ENCODE assay signal across 7 mouse cellular contexts in the genomic region with DNA sequence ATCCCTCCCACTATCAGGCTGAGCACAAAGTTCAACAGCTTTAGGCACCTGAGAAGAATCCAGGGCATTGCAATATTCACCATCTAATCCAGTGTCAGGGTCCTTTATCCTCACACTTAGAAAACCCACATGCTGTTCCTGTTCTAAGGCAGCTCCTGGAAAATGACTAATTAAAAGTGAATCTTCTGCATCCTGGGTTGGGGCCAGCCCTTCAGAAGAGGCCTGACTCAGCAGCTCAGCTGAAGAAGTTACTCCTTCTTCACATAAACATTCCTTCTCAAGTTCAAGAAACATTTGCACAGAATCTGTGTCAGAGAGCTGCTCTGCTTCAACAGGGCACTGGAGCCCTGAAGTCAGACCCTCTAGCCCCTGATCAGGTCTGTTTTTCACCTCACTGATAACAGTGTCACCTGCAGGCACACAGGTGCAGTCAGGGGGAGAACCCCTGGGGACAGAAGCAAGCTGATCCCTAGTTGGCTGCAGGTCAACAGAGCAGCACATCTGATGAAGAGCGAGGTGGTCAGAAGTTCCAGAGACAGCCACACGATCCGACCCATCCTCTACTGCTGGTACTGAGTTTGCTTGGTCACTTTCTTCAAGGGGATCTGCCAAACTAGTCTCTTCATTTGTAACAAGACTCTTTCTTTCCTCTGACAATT.
A peak's percentile ranks its signal among the peaks of the same experiment; 100 is the strongest.
DNase-seq lines count a peak whose midpoint lies in the region; ATAC-seq and TF ChIP-seq lines count a peak whose summit lies in the region.

No protein-coding gene starts in this region.

- 0 out of 2 replicates have a peak, but pooled peaks cover 4% of the 10 kb centered on the region for H3K36me3 ChIP-seq in hindbrain, embryonic 13.5 days
- H3K36me3 ChIP-seq in hindbrain, embryonic 12.5 days = no peaks in the 10 kb centered on the region; the same call in 1 of the 2 replicates
- peaks cover 8% of the 10 kb centered on the region; the same call in 1 of the 2 replicates for H3K36me3 ChIP-seq in midbrain, embryonic 14.5 days (ENCODE audit: control insufficient read depth, insufficient read depth, low read length)
- peaks cover 9% of the 10 kb centered on the region for H3K36me3 ChIP-seq in midbrain, embryonic 13.5 days
- peaks cover 46% of the 10 kb centered on the region for H3K36me3 ChIP-seq in embryonic facial prominence, embryonic 10.5 days (replicated peaks)
- H3K36me3 ChIP-seq in myocyte (ENCODE audit: control insufficient read depth, insufficient read depth) = peaks cover 6% of the 10 kb centered on the region

- H3K9ac ChIP-seq in hindbrain, embryonic 13.5 days = peak overlapping the region; percentile 46
- H3K9ac ChIP-seq in hindbrain, embryonic 12.5 days = no peak overlapping the region
- no peak overlapping the region for H3K9ac ChIP-seq in midbrain, embryonic 14.5 days (replicated peaks; ENCODE audit: low read length)
- H3K9ac ChIP-seq in midbrain, embryonic 13.5 days (replicated peaks) = no peak overlapping the region

- H3K4me1 ChIP-seq in hindbrain, embryonic 13.5 days (replicated peaks) = peaks cover 76% of the 10 kb centered on the region
- peaks cover 67% of the 10 kb centered on the region for H3K4me1 ChIP-seq in hindbrain, embryonic 12.5 days
- H3K4me1 ChIP-seq in midbrain, embryonic 14.5 days (ENCODE audit: control insufficient read depth, insufficient read depth, low read length) = peaks cover 73% of the 10 kb centered on the region
- H3K4me1 ChIP-seq in midbrain, embryonic 13.5 days (replicated peaks) = peaks cover 80% of the 10 kb centered on the region
- peaks cover 86% of the 10 kb centered on the region for H3K4me1 ChIP-seq in embryonic facial prominence, embryonic 10.5 days

- 89% methylated on average over 3 of the region's 3 CpGs for WGBS in hindbrain, embryonic 13.5 days
- 95% methylated on average over 3 of the region's 3 CpGs for WGBS in hindbrain, embryonic 12.5 days
- 93% methylated on average over 3 of the region's 3 CpGs for WGBS in midbrain, embryonic 14.5 days
- WGBS in midbrain, embryonic 13.5 days = 89% methylated on average over 3 of the region's 3 CpGs
- 90% methylated on average over 3 of the region's 3 CpGs for WGBS in embryonic facial prominence, embryonic 10.5 days

- TF ChIP-seq POLR2A in myocyte (IDR thresholded peaks at IDR 0.05; ENCODE audit: insufficient read length, low read depth) = no peak

- H3K27me3 ChIP-seq in hindbrain, embryonic 13.5 days = no peaks in the 10 kb centered on the region
- H3K27me3 ChIP-seq in hindbrain, embryonic 12.5 days = no peaks in the 10 kb centered on the region
- no peaks in the 10 kb centered on the region for H3K27me3 ChIP-seq in midbrain, embryonic 14.5 days (ENCODE audit: control insufficient read depth, insufficient read depth, low read length)
- no peaks in the 10 kb centered on the region for H3K27me3 ChIP-seq in midbrain, embryonic 13.5 days
- no peaks in the 10 kb centered on the region for H3K27me3 ChIP-seq in embryonic facial prominence, embryonic 10.5 days (replicated peaks; ENCODE audit: low read depth, poor library complexity, severe bottlenecking)
- H3K27me3 ChIP-seq in myocyte (ENCODE audit: control insufficient read depth, insufficient read depth, insufficient read length) = no peaks in the 10 kb centered on the region

- peaks cover 71% of the 10 kb centered on the region for H3K79me2 ChIP-seq in myocyte (ENCODE audit: control insufficient read depth, insufficient read depth)

- no peak overlapping the region for H3K4me3 ChIP-seq in hindbrain, embryonic 13.5 days
- H3K4me3 ChIP-seq in hindbrain, embryonic 12.5 days = no peak overlapping the region
- no peak overlapping the region for H3K4me3 ChIP-seq in midbrain, embryonic 14.5 days (replicated peaks; ENCODE audit: low read depth, low read length)
- H3K4me3 ChIP-seq in midbrain, embryonic 13.5 days (replicated peaks) = no peak overlapping the region
- 0 out of 2 replicates have a peak overlapping the region, but pooled peaks have one; percentile 13 for H3K4me3 ChIP-seq in embryonic facial prominence, embryonic 10.5 days
- peak overlapping the region; percentile 43 for H3K4me3 ChIP-seq in myocyte

- H3K27ac ChIP-seq in hindbrain, embryonic 13.5 days = 0 out of 2 replicates have a peak overlapping the region, but pooled peaks have one; percentile 23
- H3K27ac ChIP-seq in hindbrain, embryonic 12.5 days = no peak overlapping the region
- no peak overlapping the region for H3K27ac ChIP-seq in midbrain, embryonic 14.5 days (replicated peaks; ENCODE audit: low read depth, low read length)
- H3K27ac ChIP-seq in midbrain, embryonic 13.5 days = no peak overlapping the region
- peak overlapping the region; percentile 19 for H3K27ac ChIP-seq in embryonic facial prominence, embryonic 10.5 days (replicated peaks)

- no peaks in the 10 kb centered on the region for H3K9me3 ChIP-seq in hindbrain, embryonic 13.5 days
- no peaks in the 10 kb centered on the region for H3K9me3 ChIP-seq in hindbrain, embryonic 12.5 days (replicated peaks)
- no peaks in the 10 kb centered on the region for H3K9me3 ChIP-seq in midbrain, embryonic 14.5 days (ENCODE audit: control insufficient read depth, low read length)
- H3K9me3 ChIP-seq in midbrain, embryonic 13.5 days = no peaks in the 10 kb centered on the region
- no peaks in the 10 kb centered on the region for H3K9me3 ChIP-seq in embryonic facial prominence, embryonic 10.5 days

- no peak for ATAC-seq in hindbrain, embryonic 13.5 days (ENCODE audit: low FRiP score)
- no peak for ATAC-seq in hindbrain, embryonic 12.5 days (ENCODE audit: low FRiP score)
- ATAC-seq in midbrain, embryonic 14.5 days (ENCODE audit: low FRiP score, low TSS enrichment) = no peak
- no peak for ATAC-seq in midbrain, embryonic 13.5 days

- H3K4me2 ChIP-seq in hindbrain, embryonic 13.5 days = peak overlapping the region; percentile 87
- H3K4me2 ChIP-seq in hindbrain, embryonic 12.5 days (replicated peaks) = no peak overlapping the region
- H3K4me2 ChIP-seq in midbrain, embryonic 14.5 days (ENCODE audit: low read length) = 0 out of 2 replicates have a peak overlapping the region, but pooled peaks have one; percentile 84
- no peak overlapping the region for H3K4me2 ChIP-seq in midbrain, embryonic 13.5 days (replicated peaks)
- H3K4me2 ChIP-seq in myocyte (ENCODE audit: low read depth) = peak overlapping the region; percentile 75

- H3ac ChIP-seq in myocyte (ENCODE audit: control insufficient read depth, insufficient read length) = no peak overlapping the region

- DNase-seq in midbrain, embryonic 14.5 days = no peak
- DNase-seq in embryonic facial prominence, embryonic 10.5 days (ENCODE audit: low spot score) = no peak
- no peak for DNase-seq in retina, embryonic 14.5 days (ENCODE audit: low spot score)

TF ChIP-seq in myocyte, 11 proteins besides CTCF, POLR2A, EP300 and RAD21:
- no peak for TF ChIP-seq MYOD1 (IDR thresholded peaks at IDR 0.05; ENCODE audit: control insufficient read depth in 1 of 3, insufficient read length in 2 of 3, low read depth in 2 of 3)
- no peak for TF ChIP-seq E2F4 (IDR thresholded peaks at IDR 0.05; ENCODE audit: insufficient read depth)
- TF ChIP-seq POLR2AphosphoS2 (IDR thresholded peaks at IDR 0.05; ENCODE audit: insufficient read length, low read depth) = peak; percentile 27
- TF ChIP-seq USF1 (IDR thresholded peaks at IDR 0.05; ENCODE audit: low read depth) = no peak
TF ChIP-seq in myocyte: peak in this region for 1.

Comparison
In these comparisons a context has a peak if more than half of its experiments do, and no peak if none do; other contexts are left out.
1. H3K27ac ChIP-seq: peak in hindbrain, embryonic 13.5 days (single experiment) and embryonic facial prominence, embryonic 10.5 days (single experiment); none in hindbrain, embryonic 12.5 days (single experiment), midbrain, embryonic 14.5 days (single experiment) and midbrain, embryonic 13.5 days (single experiment).
2. H3K4me2 ChIP-seq: peak in hindbrain, embryonic 13.5 days (single experiment), midbrain, embryonic 14.5 days (single experiment) and myocyte (single experiment); none in hindbrain, embryonic 12.5 days (single experiment) and midbrain, embryonic 13.5 days (single experiment).
3. H3K4me3 ChIP-seq: peak in embryonic facial prominence, embryonic 10.5 days (single experiment) and myocyte (single experiment); none in hindbrain, embryonic 13.5 days (single experiment), hindbrain, embryonic 12.5 days (single experiment), midbrain, embryonic 14.5 days (single experiment) and midbrain, embryonic 13.5 days (single experiment).